Mouse (Mus musculus): ENCODE data around the gene Cryzl1. TPM values are rescaled to one million over a fixed set of nuclear protein-coding genes. Genes with fewer than 3 reads are reported as not detected.

Gene Cryzl1
- polyA plus RNA-seq, 1 experiment from 2014 or later: 54.5 TPM

DNA sequence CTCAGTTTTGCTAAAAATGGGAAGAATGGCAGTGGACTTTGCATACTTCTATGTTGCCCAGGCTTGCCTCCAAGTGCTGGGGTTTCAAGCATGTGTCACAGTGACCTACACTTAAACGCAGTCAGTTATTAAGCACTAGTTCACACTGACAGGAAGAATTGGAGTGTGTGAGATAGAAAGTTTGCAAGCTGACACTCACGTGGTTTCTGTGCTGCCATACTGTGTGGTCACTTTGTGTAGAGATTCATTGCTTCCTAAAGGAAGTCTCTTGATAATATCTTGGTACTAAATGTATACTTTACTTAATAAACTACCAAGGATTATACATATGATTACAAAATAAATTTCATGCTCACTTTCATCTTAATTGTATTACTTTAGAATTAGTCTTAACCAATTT is 4.0 kb upstream of the Cryzl1 start:
- no peaks in the 10 kb centered on the region for H3K27me3 ChIP-seq (ENCODE audit: control insufficient read depth, insufficient read depth, low read length)
- H3K4me3 ChIP-seq (ENCODE audit: low read depth, low read length): no peak overlapping the region
- peaks cover 36% of the 10 kb centered on the region for H3K4me1 ChIP-seq (ENCODE audit: control insufficient read depth, insufficient read depth, low read length)
- no peak for ATAC-seq (replicated peaks; ENCODE audit: insufficient number of reproducible peaks, low FRiP score, low TSS enrichment)
- no peaks in the 10 kb centered on the region for H3K36me3 ChIP-seq (ENCODE audit: control insufficient read depth, insufficient read depth, low read length)
- no peak overlapping the region for H3K9ac ChIP-seq (ENCODE audit: low read depth, low read length)
- no peak overlapping the region for H3K4me2 ChIP-seq
- 61% methylated on average over 2 of the region's 2 CpGs for WGBS (ENCODE audit: insufficient replicate concordance)
- H3K27ac ChIP-seq (ENCODE audit: low read depth, low read length): no peak overlapping the region
- H3K9me3 ChIP-seq (replicated peaks; ENCODE audit: control insufficient read depth, low read length): no peaks in the 10 kb centered on the region

DNA sequence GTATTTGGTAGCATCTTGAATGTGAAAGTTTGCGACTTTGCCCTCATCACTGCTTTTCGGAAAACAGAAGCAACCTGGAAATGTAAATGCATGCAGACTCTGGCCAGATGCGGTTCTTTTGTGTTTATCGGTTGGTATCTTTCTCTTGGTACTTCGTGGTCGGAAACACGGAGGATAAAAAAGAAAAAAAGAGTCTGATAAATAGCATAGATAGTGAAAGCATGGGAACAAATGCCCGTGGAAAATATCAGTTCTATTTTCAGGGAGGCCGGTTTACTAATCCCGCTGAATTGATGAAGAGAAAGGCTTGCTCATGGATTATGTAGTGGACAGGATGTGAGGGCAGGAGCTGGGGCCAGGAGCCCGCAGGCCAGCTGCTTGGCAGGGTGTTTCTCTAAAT is 1.7 kb upstream of the Cryzl1 start:
- no peaks in the 10 kb centered on the region for H3K27me3 ChIP-seq (ENCODE audit: control insufficient read depth, insufficient read depth, low read length)
- H3K27ac ChIP-seq (ENCODE audit: low read depth, low read length): peak overlapping the region; percentile 91; the same call in 1 of the 2 replicates
- peak overlapping the region; percentile 79 for H3K4me2 ChIP-seq
- peaks cover 26% of the 10 kb centered on the region for H3K4me1 ChIP-seq (ENCODE audit: control insufficient read depth, insufficient read depth, low read length)
- H3K36me3 ChIP-seq (ENCODE audit: control insufficient read depth, insufficient read depth, low read length): no peaks in the 10 kb centered on the region
- WGBS (ENCODE audit: insufficient replicate concordance): under 1% methylated on average over 11 of the region's 11 CpGs
- H3K9me3 ChIP-seq (replicated peaks; ENCODE audit: control insufficient read depth, low read length): no peaks in the 10 kb centered on the region
- peak overlapping the region; percentile 82 for H3K4me3 ChIP-seq (ENCODE audit: low read depth, low read length)
- no peak for ATAC-seq (replicated peaks; ENCODE audit: insufficient number of reproducible peaks, low FRiP score, low TSS enrichment)
- peak overlapping the region; percentile 78 for H3K9ac ChIP-seq (ENCODE audit: low read depth, low read length)

DNA sequence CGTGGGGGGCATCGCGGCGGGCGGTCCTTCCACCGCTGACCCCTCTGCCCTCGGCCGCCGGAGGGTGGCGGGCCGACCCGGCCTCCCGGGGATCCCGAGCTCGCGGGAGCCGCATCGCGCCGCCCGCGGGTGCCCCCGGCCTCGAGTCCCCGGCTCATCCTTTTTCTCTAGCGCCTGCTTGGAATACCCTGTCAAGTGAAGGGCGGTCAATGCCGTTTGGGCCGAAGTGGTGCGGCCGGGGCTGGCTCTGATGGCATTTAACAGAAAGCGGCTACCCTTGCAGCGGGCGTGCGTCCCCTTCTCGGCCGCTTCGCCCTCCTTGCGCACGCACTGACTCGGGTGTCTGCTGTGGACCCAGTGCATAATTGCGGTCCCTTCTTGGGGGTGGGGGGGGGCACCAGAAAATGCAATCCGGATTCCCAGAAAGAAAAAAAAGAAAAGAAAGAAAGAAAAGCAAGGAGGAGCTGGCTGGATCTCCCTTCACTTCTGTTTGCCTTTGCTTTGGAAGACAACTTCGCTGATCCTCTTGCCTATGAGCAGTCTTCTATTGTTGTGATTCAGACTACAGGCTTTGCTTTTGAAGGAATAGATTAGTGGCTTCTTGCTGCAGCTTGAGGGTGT is 1.2 kb upstream of the Cryzl1 start:
- peak overlapping the region; percentile 79 for H3K4me2 ChIP-seq
- no peak for ATAC-seq (replicated peaks; ENCODE audit: insufficient number of reproducible peaks, low FRiP score, low TSS enrichment)
- no peaks in the 10 kb centered on the region for H3K27me3 ChIP-seq (ENCODE audit: control insufficient read depth, insufficient read depth, low read length)
- H3K36me3 ChIP-seq (ENCODE audit: control insufficient read depth, insufficient read depth, low read length): no peaks in the 10 kb centered on the region
- under 1% methylated on average over 20 of the region's 44 CpGs for WGBS (ENCODE audit: insufficient replicate concordance)
- H3K9ac ChIP-seq (ENCODE audit: low read depth, low read length): peak overlapping the region; percentile 78
- peaks cover 25% of the 10 kb centered on the region for H3K4me1 ChIP-seq (ENCODE audit: control insufficient read depth, insufficient read depth, low read length)
- peak overlapping the region; percentile 91 for H3K27ac ChIP-seq (ENCODE audit: low read depth, low read length)
- peak overlapping the region; percentile 82 for H3K4me3 ChIP-seq (ENCODE audit: low read depth, low read length)
- no peaks in the 10 kb centered on the region for H3K9me3 ChIP-seq (replicated peaks; ENCODE audit: control insufficient read depth, low read length)

DNA sequence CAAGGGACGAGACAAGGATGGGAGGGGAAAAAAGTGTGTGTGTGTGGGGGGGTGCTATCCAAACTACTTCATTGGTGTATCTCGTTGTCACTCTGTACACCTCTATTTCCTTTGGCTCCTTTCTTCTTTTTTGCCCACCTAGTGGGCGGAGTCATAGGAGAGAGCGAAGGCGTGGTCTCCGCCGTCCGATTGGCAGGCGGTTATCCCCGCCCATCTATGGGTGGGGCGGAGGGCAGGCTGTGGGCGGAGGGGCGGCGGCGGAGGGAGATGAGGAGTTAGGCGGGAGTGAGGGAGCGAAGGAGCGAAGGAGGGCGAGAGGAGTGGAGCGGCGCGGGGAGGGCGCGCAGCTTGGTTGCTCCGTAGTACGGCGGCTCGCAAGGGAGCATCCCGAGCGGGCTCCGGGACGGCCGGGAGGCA is 299 bp upstream of the Cryzl1 start, which contains the start of gene Itsn1:
Gene Itsn1 (plus strand): TSS at position 216 of the 417 bp plus-strand sequence.
- peaks cover 2% of the 10 kb centered on the region; the same call in 1 of the 2 replicates for H3K36me3 ChIP-seq (ENCODE audit: control insufficient read depth, insufficient read depth, low read length)
- peak; percentile 91 for ATAC-seq (replicated peaks; ENCODE audit: insufficient number of reproducible peaks, low FRiP score, low TSS enrichment)
- H3K27me3 ChIP-seq (ENCODE audit: control insufficient read depth, insufficient read depth, low read length): no peaks in the 10 kb centered on the region
- WGBS (ENCODE audit: insufficient replicate concordance): under 1% methylated on average over 33 of the region's 33 CpGs
- no peaks in the 10 kb centered on the region for H3K9me3 ChIP-seq (replicated peaks; ENCODE audit: control insufficient read depth, low read length)
- peak within 1 kb of the TSS; percentile 91 for H3K27ac ChIP-seq (ENCODE audit: low read depth, low read length)
- peaks cover 19% of the 10 kb centered on the region for H3K4me1 ChIP-seq (ENCODE audit: control insufficient read depth, insufficient read depth, low read length)
- peak within 1 kb of the TSS; percentile 80 for H3K9ac ChIP-seq (ENCODE audit: low read depth, low read length)
- peak within 1 kb of the TSS; percentile 82 for H3K4me3 ChIP-seq (ENCODE audit: low read depth, low read length)
- H3K4me2 ChIP-seq: peak within 1 kb of the TSS; percentile 79

DNA sequence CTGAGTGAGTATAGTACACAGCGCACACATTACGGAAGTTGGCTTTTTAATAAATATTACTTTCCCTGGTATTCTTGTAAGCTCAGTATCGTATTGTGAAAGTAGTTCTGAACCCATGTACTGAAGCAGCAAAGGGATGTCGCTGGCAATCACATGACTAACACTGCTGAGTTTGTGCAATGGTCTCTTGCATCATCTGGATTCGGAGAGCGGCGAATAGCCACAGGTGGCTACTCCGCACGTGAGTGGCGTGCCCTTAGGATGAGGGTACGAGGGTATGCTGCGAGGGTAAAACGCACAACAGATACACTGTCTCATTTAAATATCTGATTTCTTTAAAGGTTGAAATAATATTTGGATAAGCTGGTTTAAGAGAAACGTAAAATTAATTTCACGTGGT is 1.3 kb downstream of the Cryzl1 start:
- Histone ChIP-seq H3K27ac (ENCODE audit: low read depth, low read length) (0 out of 2 replicates have a peak overlapping the region, but pooled peaks have one; percentile 64), H3K36me3 (ENCODE audit: control insufficient read depth, insufficient read depth, low read length) (peaks cover 2% of the 10 kb centered on the region; the same call in 1 of the 2 replicates), H3K4me3 (ENCODE audit: low read depth, low read length) (peak overlapping the region; percentile 82), H3K9ac (ENCODE audit: low read depth, low read length) (no peak overlapping the region), H3K27me3 (ENCODE audit: control insufficient read depth, insufficient read depth, low read length) (no peaks in the 10 kb centered on the region), H3K4me1 (ENCODE audit: control insufficient read depth, insufficient read depth, low read length) (peaks cover 19% of the 10 kb centered on the region), H3K9me3 (replicated peaks; ENCODE audit: control insufficient read depth, low read length) (no peaks in the 10 kb centered on the region), H3K4me2 (peak overlapping the region; percentile 75)
- 90% methylated on average over 15 of the region's 15 CpGs for WGBS (ENCODE audit: insufficient replicate concordance)
- ATAC-seq (replicated peaks; ENCODE audit: insufficient number of reproducible peaks, low FRiP score, low TSS enrichment): no peak

DNA sequence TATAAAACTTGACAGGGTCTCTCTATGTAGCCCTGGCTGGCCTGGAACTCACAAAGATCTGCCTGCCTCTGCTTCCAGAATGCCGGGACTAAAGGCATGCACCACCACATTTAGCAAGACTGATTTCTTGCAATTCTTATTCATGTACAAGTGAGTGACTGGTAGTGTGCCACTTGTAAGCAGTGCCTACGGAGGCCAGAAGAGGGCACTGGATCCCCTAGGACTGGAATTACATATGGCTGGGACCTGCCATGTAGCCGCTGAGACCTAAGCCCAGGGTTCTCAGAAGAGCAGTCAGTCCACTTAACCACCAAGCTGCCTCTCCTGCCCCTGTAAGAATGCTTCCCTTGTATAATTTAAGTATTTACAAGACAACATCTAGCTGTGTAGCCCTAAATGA is 4.5 kb downstream of the Cryzl1 start:
- 39% methylated on average over 3 of the region's 3 CpGs for WGBS (ENCODE audit: insufficient replicate concordance)
- no peak overlapping the region for H3K4me2 ChIP-seq

DNA sequence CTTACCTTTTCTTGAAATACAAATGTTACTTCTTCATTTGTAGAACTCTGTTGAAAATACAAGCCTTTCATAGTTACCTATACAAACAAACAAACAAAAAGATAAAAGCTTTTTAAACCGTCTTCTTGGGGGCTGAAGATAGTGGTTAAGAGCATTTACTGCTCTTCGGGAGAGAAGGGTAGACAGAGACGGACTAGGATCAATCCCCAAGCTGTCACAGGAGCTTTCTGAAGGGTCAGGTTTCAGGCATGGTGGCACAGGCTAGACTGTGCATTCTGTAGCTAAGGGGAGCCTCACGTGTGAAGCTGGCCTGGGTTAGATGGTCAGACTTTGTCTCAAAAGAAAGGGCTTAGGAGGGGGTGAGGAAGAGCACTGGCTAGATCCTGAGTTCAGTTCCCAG is 11.4 kb downstream of the Cryzl1 start:
- 61% methylated on average over 4 of the region's 4 CpGs for WGBS (ENCODE audit: insufficient replicate concordance)
- Histone ChIP-seq H3K4me1 (ENCODE audit: control insufficient read depth, insufficient read depth, low read length) (no peaks in the 10 kb centered on the region), H3K36me3 (ENCODE audit: control insufficient read depth, insufficient read depth, low read length) (peaks cover 4% of the 10 kb centered on the region; the same call in 1 of the 2 replicates), H3K4me2 (peak overlapping the region; percentile 15; the same call in 1 of the 2 replicates), H3K27me3 (ENCODE audit: control insufficient read depth, insufficient read depth, low read length) (no peaks in the 10 kb centered on the region), H3K27ac (ENCODE audit: low read depth, low read length) (peak overlapping the region; percentile 84), H3K9ac (ENCODE audit: low read depth, low read length) (no peak overlapping the region), H3K4me3 (ENCODE audit: low read depth, low read length) (no peak overlapping the region), H3K9me3 (replicated peaks; ENCODE audit: control insufficient read depth, low read length) (no peaks in the 10 kb centered on the region)
- no peak for ATAC-seq (replicated peaks; ENCODE audit: insufficient number of reproducible peaks, low FRiP score, low TSS enrichment)

More for the DNA sequence above, 4.5 kb downstream of the Cryzl1 start:
- peaks cover 2% of the 10 kb centered on the region; the same call in 1 of the 2 replicates for H3K36me3 ChIP-seq (ENCODE audit: control insufficient read depth, insufficient read depth, low read length)
- no peak for ATAC-seq (replicated peaks; ENCODE audit: insufficient number of reproducible peaks, low FRiP score, low TSS enrichment)
- no peak overlapping the region for H3K9ac ChIP-seq (ENCODE audit: low read depth, low read length)
- no peaks in the 10 kb centered on the region for H3K27me3 ChIP-seq (ENCODE audit: control insufficient read depth, insufficient read depth, low read length)
- peaks cover 7% of the 10 kb centered on the region; the same call in 1 of the 2 replicates for H3K4me1 ChIP-seq (ENCODE audit: control insufficient read depth, insufficient read depth, low read length)
- no peak overlapping the region for H3K4me3 ChIP-seq (ENCODE audit: low read depth, low read length)
- no peaks in the 10 kb centered on the region for H3K9me3 ChIP-seq (replicated peaks; ENCODE audit: control insufficient read depth, low read length)
- H3K27ac ChIP-seq (ENCODE audit: low read depth, low read length): no peak overlapping the region

DNA sequence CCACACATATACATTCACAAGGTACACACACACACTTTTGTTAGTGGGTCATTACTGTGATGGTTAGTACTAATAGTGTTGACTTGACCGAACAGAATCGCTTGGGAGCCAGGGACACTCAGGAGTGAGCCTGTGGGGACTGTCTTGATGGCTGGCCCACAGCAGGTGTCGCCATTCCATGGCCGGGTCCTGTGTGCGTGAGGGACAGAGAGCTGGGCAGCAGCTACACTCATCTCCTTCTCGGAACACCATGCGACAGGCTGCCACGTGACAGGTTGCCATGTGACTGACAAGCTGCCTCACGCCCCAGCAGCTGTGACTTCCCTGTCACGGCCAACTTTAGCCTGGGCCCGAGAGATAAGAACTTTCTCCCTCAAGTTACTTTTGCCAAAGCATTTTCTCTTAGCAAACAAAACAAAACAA is 11.8 kb downstream of the Cryzl1 start:
- Histone ChIP-seq H3K27me3 (ENCODE audit: control insufficient read depth, insufficient read depth, low read length) (no peaks in the 10 kb centered on the region), H3K9ac (ENCODE audit: low read depth, low read length) (no peak overlapping the region), H3K4me2 (no peak overlapping the region), H3K9me3 (replicated peaks; ENCODE audit: control insufficient read depth, low read length) (no peaks in the 10 kb centered on the region), H3K36me3 (ENCODE audit: control insufficient read depth, insufficient read depth, low read length) (peaks cover 4% of the 10 kb centered on the region; the same call in 1 of the 2 replicates), H3K4me1 (ENCODE audit: control insufficient read depth, insufficient read depth, low read length) (no peaks in the 10 kb centered on the region), H3K27ac (ENCODE audit: low read depth, low read length) (peak overlapping the region; percentile 84; the same call in 1 of the 2 replicates), H3K4me3 (ENCODE audit: low read depth, low read length) (no peak overlapping the region)
- peak; percentile 95 for ATAC-seq (replicated peaks; ENCODE audit: insufficient number of reproducible peaks, low FRiP score, low TSS enrichment)
- WGBS (ENCODE audit: insufficient replicate concordance): 44% methylated on average over 11 of the region's 11 CpGs

DNA sequence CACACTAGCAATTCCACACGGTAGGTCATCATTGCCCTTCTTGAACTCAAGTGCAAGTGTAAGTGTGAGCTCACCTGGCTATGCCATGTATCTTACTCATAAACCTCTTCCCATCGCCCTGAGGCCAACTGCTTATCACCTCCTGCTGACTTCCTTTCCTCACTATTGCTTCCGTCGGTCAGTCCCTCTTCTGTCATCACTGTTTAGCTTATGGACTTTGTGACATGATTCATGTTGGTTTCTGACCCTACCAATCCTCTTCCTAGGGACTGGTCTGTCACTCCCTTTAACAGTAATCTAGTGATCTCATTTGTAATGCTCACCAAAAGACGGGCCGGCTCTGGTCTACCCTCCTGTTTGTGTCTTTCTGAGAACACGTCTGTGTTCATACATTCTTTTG is 18.5 kb downstream of the Cryzl1 start:
- Histone ChIP-seq H3K27ac (ENCODE audit: low read depth, low read length) (no peak overlapping the region), H3K9ac (ENCODE audit: low read depth, low read length) (no peak overlapping the region), H3K27me3 (ENCODE audit: control insufficient read depth, insufficient read depth, low read length) (no peaks in the 10 kb centered on the region), H3K4me3 (ENCODE audit: low read depth, low read length) (no peak overlapping the region), H3K4me2 (no peak overlapping the region), H3K9me3 (replicated peaks; ENCODE audit: control insufficient read depth, low read length) (no peaks in the 10 kb centered on the region), H3K4me1 (ENCODE audit: control insufficient read depth, insufficient read depth, low read length) (no peaks in the 10 kb centered on the region), H3K36me3 (ENCODE audit: control insufficient read depth, insufficient read depth, low read length) (peaks cover 13% of the 10 kb centered on the region)
- WGBS (ENCODE audit: insufficient replicate concordance): 70% methylated on average over 7 of the region's 7 CpGs
- no peak for ATAC-seq (replicated peaks; ENCODE audit: insufficient number of reproducible peaks, low FRiP score, low TSS enrichment)
